ENCODE assay signal across 1 mouse cellular context in genomic region chr2:103944859-103945258, GRCm38 (mm10).
A peak's percentile ranks its signal among the peaks of the same experiment; 100 is the strongest.
TF ChIP-seq lines count a peak whose summit lies in the region.

No protein-coding gene starts in this region.

TF ChIP-seq in CH12.LX, 34 proteins besides CTCF, POLR2A, EP300 and RAD21 (continued from another document):
- TF ChIP-seq SIN3A (IDR thresholded peaks at IDR 0.05; ENCODE audit: low read length): no peak
- TF ChIP-seq MEF2A (IDR thresholded peaks at IDR 0.05; ENCODE audit: borderline replicate concordance, low read depth, low read length): peak; percentile 70
- peak; percentile 55; the same call in 1 of the 2 replicates for TF ChIP-seq E2F4 (IDR thresholded peaks at IDR 0.05; ENCODE audit: insufficient replicate concordance, low read depth, low read length)
- no peak; the same call in 1 of the 2 replicates for TF ChIP-seq MAX (IDR thresholded peaks at IDR 0.05; ENCODE audit: low read length)
- TF ChIP-seq USF1 (IDR thresholded peaks at IDR 0.05; ENCODE audit: low read depth, low read length): peak; percentile 81
- peak; percentile 32; the same call in 1 of the 2 replicates for TF ChIP-seq TCF12 (IDR thresholded peaks at IDR 0.05; ENCODE audit: low read depth, low read length)
- TF ChIP-seq NELFE (IDR thresholded peaks at IDR 0.05; ENCODE audit: low read depth, low read length): no peak; the same call in 1 of the 2 replicates
- peak; percentile 49; the same call in 1 of the 2 replicates for TF ChIP-seq JUN (IDR thresholded peaks at IDR 0.05; ENCODE audit: insufficient read depth, low read depth, low read length)
- TF ChIP-seq ELF1 (IDR thresholded peaks at IDR 0.05; ENCODE audit: low read depth, low read length): no peak
- TF ChIP-seq BHLHE40 (IDR thresholded peaks at IDR 0.05; ENCODE audit: low read depth, low read length): peak; percentile 85
- TF ChIP-seq ZNF384 (IDR thresholded peaks at IDR 0.05; ENCODE audit: low read depth, low read length): no peak
- no peak for TF ChIP-seq ZKSCAN1 (IDR thresholded peaks at IDR 0.05; ENCODE audit: borderline replicate concordance, low read depth, low read length)
- TF ChIP-seq SMC3 (IDR thresholded peaks at IDR 0.05; ENCODE audit: low read depth, low read length): peak; percentile 2; the same call in 1 of the 2 replicates
- no peak for TF ChIP-seq MAZ (IDR thresholded peaks at IDR 0.05; ENCODE audit: low read depth, low read length)
- TF ChIP-seq JUND (conservative IDR thresholded peaks at IDR 0.05; ENCODE audit: low read depth, low read length): peak; percentile 65
- peak; percentile 4; the same call in 1 of the 2 replicates for TF ChIP-seq RCOR1 (conservative IDR thresholded peaks at IDR 0.05; ENCODE audit: low read depth, low read length)
- TF ChIP-seq POLR2AphosphoS2 (IDR thresholded peaks at IDR 0.05; ENCODE audit: low read depth, low read length): no peak
- no peak for TF ChIP-seq UBTF (IDR thresholded peaks at IDR 0.05; ENCODE audit: low read depth, low read length)
- TF ChIP-seq PAX5 (IDR thresholded peaks at IDR 0.05; ENCODE audit: low read length): no peak
- peak; percentile 24; the same call in 1 of the 2 replicates for TF ChIP-seq MXI1 (IDR thresholded peaks at IDR 0.05; ENCODE audit: low read depth, low read length)
- peak; percentile 66 for TF ChIP-seq IRF4 (IDR thresholded peaks at IDR 0.05; ENCODE audit: low read depth, low read length)
- TF ChIP-seq ZC3H11A (IDR thresholded peaks at IDR 0.05; ENCODE audit: low read depth, low read length): no peak
- TF ChIP-seq TBP (conservative IDR thresholded peaks at IDR 0.05; ENCODE audit: low read depth, low read length): peak; percentile 54; the same call in 1 of the 2 replicates
- TF ChIP-seq HCFC1 (IDR thresholded peaks at IDR 0.05; ENCODE audit: low read depth, low read length): no peak
- no peak for TF ChIP-seq GABPA (IDR thresholded peaks at IDR 0.05; ENCODE audit: insufficient replicate concordance, low read depth, low read length)
- peak; percentile 65 for TF ChIP-seq ETS1 (conservative IDR thresholded peaks at IDR 0.05; ENCODE audit: low read depth, low read length)
- no peak for TF ChIP-seq KAT2A (IDR thresholded peaks at IDR 0.05; ENCODE audit: insufficient replicate concordance, low read length)
- 0 out of 2 replicates have a peak, but pooled peaks have one; percentile 35 for TF ChIP-seq MAFK (IDR thresholded peaks at IDR 0.05; ENCODE audit: insufficient replicate concordance, low read length)
- peak; percentile 78 for TF ChIP-seq USF2 (conservative IDR thresholded peaks at IDR 0.05; ENCODE audit: low read depth, low read length)
- TF ChIP-seq ZMIZ1 (IDR thresholded peaks at IDR 0.05; ENCODE audit: low read depth, low read length): no peak
